Mouse (Mus musculus): ENCODE results near the gene Fbxl7.

Fbxl7 gene

DNA sequence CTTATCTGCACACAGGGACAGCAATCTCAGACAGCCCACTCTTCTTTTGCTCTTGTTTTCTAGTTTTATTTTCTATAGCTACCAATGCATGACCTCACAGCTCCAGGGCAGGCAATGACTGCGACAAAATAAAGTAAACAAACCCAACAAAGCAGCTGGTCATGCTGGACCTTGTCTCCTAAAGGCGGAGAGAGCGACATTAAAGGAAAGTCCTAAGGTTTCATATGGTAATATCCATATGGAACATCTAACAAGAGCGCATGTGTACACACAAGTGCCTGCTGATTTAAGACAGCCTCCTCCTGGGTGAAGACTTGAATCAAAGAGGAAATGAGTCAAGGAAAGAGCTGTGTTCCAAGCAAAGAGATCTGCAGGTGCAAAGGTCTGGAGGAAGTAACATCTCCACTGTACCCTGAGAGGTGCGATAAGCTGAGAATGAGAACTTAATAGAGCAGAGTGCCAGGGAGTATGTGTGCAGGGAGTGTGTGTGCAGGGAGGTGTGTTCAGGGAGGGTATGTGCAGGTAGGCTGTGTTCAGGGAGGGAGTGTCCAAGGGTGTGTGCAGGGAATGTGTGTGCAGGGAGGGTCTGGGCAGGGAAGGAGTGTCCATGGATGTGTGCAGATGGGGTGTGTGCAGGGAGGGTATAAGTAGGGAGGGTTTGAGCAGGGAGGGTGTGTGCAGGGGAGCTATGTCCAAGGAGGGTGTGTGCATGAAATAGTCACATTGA is 193.3 kb downstream of the Fbxl7 start:
- DNase-seq (ENCODE audit: low spot score), result no peak

GRCm38 (mm10) chr15:26693075-26693474 is 202.3 kb downstream of the Fbxl7 start:
- no peak for DNase-seq (ENCODE audit: low spot score)

DNA sequence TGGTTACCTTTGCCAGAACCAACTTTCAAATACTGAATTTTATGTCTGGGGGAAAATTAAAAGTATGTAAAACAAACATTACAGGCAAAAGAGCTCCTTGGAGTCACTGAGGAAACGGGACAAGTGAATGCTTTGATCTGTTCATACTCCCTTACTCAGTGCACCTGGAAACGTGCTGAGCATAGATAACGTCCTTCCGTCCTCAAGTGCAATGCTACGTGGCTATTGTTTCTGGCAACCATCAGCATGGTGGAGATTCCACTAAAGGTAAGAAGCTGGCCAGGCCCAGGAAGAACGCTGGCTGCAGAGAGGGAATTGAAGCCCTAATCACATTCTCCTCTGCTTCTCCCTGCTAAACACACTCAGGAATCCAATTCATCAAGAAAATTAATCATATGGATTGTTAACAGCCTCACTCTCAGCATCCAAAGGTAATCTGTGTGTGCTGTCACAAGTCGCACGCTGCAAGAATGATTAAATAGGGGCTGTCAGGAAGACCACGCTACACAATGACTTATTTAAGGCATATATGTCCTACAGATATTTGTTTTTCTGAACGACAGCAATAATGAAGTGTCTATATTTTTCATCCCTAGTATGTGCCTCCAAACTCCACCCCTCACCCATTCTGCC is 206.8 kb downstream of the Fbxl7 start:
- no peak for DNase-seq (ENCODE audit: low spot score)

GRCm38 (mm10) chr15:26687729-26688128 is 207.7 kb downstream of the Fbxl7 start:
- no peak for DNase-seq (ENCODE audit: low spot score)

DNA sequence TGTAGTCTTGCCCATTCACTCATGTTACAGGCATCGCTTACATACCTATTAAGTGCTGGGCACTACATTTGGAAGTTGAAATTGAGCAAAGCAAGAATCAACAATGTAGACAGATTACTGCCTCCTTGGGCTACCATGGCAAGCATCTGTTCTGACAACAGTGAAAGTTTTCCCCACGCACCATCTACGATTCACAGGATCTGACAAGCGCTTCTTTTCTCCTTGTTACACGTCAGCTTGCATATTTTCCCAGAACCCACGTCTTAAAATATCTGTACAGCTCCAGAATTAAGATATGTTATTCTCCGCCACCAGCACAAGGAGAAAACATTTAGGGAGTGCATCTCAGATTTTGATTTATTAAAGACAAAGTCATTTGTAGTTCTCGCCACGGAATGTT is 213.1 kb downstream of the Fbxl7 start:
- DNase-seq (ENCODE audit: low spot score), result no peak

DNA sequence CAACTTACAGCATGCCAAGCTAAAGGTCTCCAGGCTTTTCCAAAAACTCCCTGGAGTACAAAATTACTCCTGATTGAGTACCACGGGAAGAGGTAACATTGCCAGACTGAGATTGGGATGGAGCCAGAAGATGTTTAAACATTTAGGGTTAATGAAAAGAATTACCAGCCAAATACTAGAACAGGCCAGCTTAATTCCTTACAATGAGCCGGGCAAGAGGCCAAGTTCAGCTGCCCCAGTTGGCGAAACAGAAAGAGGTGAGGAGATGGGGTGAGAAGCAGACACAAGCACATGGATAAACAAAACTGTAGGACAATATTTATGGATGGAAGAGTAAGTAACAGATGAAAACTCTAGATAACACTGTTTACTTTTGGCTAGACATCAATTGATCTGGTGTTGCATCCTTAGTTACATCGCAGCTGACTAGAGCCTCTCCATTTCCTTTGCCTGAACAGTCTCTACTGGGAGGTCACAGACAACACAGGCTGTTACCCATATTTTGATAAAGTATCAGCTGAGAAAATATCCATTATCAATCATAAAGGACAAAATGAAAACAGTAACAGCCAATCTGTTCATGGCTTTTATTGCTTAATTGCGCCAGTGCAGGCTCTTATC is 222.0 kb downstream of the Fbxl7 start:
- DNase-seq (ENCODE audit: low spot score), result peak; percentile 43

GRCm38 (mm10) chr15:26654988-26655387 is 240.4 kb downstream of the Fbxl7 start:
- no peak for DNase-seq (ENCODE audit: low spot score)

GRCm38 (mm10) chr15:26642563-26642962 is 252.8 kb downstream of the Fbxl7 start:
- DNase-seq (ENCODE audit: low spot score), result no peak

GRCm38 (mm10) chr15:26639726-26640125 is 255.7 kb downstream of the Fbxl7 start:
- no peak for DNase-seq (ENCODE audit: low spot score)

DNA sequence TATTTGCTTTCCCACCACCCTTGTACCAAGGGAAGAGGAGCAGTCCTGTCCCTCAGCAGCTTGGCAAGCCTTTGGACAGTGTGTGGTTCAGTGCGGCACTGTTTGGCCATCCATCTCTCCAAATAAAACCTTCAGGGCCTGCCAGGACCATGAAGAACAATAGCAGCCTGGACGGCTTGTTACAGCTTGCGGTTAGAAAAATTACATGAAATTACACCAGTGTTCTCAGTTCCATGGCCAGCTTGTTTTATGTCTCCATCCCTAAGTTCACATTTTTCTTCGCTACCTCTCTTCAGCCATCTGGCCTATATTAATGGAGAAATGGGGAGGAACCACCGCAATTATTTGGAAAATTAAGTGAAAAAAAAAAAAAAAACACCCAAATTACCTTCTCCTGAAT is 259.8 kb downstream of the Fbxl7 start:
- no peak for DNase-seq (ENCODE audit: low spot score)

DNA sequence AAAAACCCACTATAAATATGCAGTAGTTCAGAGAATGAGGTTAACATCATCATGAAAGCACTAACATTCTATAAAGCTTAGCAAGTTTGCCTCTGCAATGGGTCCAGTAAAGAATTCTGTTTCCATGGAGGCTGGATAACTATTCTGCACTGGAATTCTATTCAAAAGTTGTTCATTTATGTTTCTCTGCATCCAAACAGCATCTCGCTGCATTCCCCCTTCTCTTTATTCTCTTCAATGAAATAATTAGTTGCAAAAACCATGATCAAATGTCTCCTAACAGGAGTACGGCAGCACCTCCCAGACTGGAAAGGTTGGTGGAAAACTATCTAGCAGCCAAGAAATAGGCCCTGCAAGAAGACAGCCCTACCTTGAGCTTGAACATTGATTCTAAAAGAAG is 267.2 kb downstream of the Fbxl7 start:
- no peak for DNase-seq (ENCODE audit: low spot score)

- DNase-seq (ENCODE audit: low spot score), result no peak
These were observed 272.1 kb downstream of the Fbxl7 start for GRCm38 (mm10) chr15:26623242-26623641.

DNA sequence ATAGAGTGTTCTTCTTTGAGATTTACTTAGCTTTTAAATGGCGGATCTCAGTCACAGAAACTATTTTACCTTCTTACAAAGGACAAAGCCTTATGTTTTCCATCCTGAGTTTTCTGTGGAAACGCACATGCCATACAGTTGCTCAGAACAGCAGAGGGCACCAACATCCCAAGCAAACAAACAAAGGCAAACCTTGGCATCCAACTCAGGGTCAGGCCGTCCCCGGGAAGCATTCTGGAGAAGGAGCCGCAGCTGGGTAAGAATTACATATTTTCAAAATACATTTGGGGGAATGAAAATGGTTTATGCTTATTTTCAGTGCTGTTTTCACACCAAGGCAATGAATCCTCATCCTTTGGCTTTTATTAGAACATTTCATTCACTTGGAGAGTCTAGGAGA is 275.1 kb downstream of the Fbxl7 start:
- DNase-seq (ENCODE audit: low spot score), result peak; percentile 70

DNA sequence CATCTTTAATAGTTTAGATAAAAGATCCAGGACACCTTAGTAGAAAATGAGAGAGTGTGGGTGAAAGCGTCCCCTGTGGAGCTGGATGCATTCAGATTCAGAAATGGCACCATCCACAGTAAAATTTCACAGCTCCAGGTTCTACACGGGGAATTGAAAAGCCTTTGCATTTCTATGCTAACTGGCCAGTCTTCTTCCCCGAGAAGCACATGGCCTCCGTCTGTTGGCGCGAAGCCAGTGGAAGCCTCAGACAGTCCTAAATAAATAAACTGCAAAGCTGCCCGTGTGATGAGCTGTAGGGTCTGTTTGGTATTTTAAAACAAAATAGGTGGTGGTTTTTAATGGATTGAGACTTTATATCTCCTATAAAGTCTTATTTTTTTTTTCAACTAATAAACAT is 276.2 kb downstream of the Fbxl7 start:
- DNase-seq (ENCODE audit: low spot score), result peak; percentile 73

GRCm38 (mm10) chr15:26596239-26596638 is 299.1 kb downstream of the Fbxl7 start:
- DNase-seq (ENCODE audit: low spot score), result no peak

- DNase-seq (ENCODE audit: low spot score), result no peak
These were observed 315.3 kb downstream of the Fbxl7 start for GRCm38 (mm10) chr15:26579947-26580709.

GRCm38 (mm10) chr15:26578500-26578899 is 316.9 kb downstream of the Fbxl7 start:
- DNase-seq (ENCODE audit: low spot score), result no peak

DNA sequence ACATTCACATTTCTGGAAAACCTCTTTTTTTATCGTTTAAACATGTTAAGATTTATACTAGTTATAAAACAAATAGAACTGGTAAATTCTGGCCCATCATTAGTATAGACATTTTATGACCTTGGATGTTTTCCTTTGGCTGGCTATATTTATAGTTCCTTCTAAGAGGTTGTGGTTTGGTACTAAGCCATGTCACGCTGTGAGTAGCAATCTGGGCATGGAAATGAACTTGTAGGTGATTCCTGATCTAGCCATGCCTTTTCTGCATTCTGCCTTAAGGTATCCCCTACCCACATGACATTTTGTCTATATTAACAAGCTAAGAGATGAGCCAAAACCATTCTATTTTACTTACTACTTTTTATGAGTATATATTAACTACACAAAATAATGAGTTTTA is 329.3 kb downstream of the Fbxl7 start:
- no peak for DNase-seq (ENCODE audit: low spot score)

DNA sequence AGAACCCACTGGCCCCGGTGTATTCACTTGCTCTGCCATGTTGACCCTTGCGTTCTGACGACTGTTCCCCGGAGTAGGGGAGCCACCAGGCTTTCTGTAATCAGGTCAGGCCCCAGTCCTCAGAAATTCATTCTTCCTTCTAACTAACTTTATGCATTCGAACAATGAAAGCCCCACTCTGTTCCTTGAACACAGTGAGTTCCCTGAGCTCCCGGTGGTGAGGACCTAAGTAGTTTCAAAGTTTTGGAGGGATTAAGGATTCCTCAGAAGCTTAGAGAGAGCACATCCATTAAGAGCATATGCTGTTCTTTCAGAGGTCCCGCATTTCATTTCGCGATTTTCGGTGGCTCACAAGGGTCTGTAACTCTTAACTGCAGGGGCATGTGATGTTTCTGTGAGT is 341.8 kb downstream of the Fbxl7 start:
- no peak for DNase-seq (ENCODE audit: low spot score)

- DNase-seq (ENCODE audit: low spot score), result no peak
These were observed 361.2 kb downstream of the Fbxl7 start for GRCm38 (mm10) chr15:26533997-26534700.

GRCm38 (mm10) chr15:26519220-26519631 is 376.2 kb downstream of the Fbxl7 start:
- DNase-seq (ENCODE audit: low spot score), result no peak

- DNase-seq (ENCODE audit: low spot score), result no peak
These were observed 394.4 kb downstream of the Fbxl7 start for GRCm38 (mm10) chr15:26501024-26501423.
